Comparison of ENCODE assay signal across 20 mouse cellular contexts in the genomic region with DNA sequence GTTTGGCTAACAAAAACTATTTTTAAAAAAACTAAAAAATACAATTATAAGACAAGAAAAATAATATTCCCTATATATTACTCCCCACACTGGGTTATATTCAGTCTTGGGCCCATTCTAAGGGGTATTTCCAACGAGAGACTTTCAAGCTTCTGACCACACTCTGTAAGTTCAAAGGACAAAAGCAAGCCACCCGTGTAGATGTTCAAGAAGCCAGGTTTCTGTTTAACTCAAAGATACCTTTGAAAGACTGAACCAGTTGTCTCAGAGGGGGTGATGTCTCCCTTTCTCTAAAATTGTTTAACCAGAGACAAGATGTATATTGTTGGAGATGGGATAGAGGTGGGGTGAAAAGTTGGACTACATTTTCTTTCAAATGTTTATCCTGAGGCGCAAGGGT. TPM values are rescaled to one million over a fixed set of nuclear protein-coding genes. Genes with fewer than 3 reads are reported as not detected.
A peak's percentile ranks its signal among the peaks of the same experiment; 100 is the strongest.
DNase-seq lines count a peak whose midpoint lies in the region; ATAC-seq and TF ChIP-seq lines count a peak whose summit lies in the region.
"Had no signal": no experiment of that assay in that cellular context is flagged by ENCODE, and none has a peak within 500 bp of the region (broad histone marks: within the 10 kb centered on the region; RNA-seq: fewer than 3 reads in every experiment).

No protein-coding gene starts in this region.

- H3K9ac ChIP-seq in liver, embryonic 15.5 days, result no peak overlapping the region
- H3K9ac ChIP-seq: embryonic facial prominence, embryonic 13.5 days; forebrain, embryonic 15.5 days; heart, embryonic 12.5 days; hindbrain, embryonic 13.5 days; limb, embryonic 13.5 days; midbrain, embryonic 15.5 days had no signal

- no peak for TF ChIP-seq CTCF in thymus, adult 2 months (IDR thresholded peaks at IDR 0.05; ENCODE audit: borderline replicate concordance, control insufficient read depth, extremely low read depth, insufficient read depth, low read length, poor library complexity)

- DNase-seq in kidney, adult 9 months, result peak; percentile 66
- no peak for DNase-seq in kidney, postnatal 10 days
- DNase-seq in thymus, adult 2 months, result no peak
- no peak for DNase-seq in thymus, postnatal 25 days
- DNase-seq in cerebellum, postnatal 4 days (ENCODE audit: low spot score in 2 of 2), result no peak
- DNase-seq in urinary bladder, postnatal 14 days (ENCODE audit: low spot score), result no peak
- DNase-seq: cerebellum, postnatal 10 days; layer of hippocampus, postnatal 36 days; lung, postnatal 10 days; thymus, postnatal 4 days had no signal

- no peak overlapping the region for H3K4me3 ChIP-seq in thymus, adult 2 months (ENCODE audit: control insufficient read depth, insufficient read depth, low read length)
- no peak overlapping the region for H3K4me3 ChIP-seq in liver, embryonic 15.5 days (replicated peaks)
- H3K4me3 ChIP-seq: embryonic facial prominence, embryonic 13.5 days; forebrain, embryonic 15.5 days; heart, embryonic 12.5 days; hindbrain, embryonic 13.5 days; layer of hippocampus, adult 2 months; limb, embryonic 13.5 days; midbrain, embryonic 15.5 days; myocyte had no signal

- no peak for TF ChIP-seq POLR2A in thymus, adult 2 months (IDR thresholded peaks at IDR 0.05; ENCODE audit: control insufficient read depth, extremely low read depth, insufficient read depth, low read length, poor library complexity)

- H3K27ac ChIP-seq in thymus, adult 2 months (ENCODE audit: control insufficient read depth, insufficient read depth, low read length), result peak overlapping the region; percentile 19; the same call in 1 of the 2 replicates
- H3K27ac ChIP-seq in liver, embryonic 15.5 days (replicated peaks), result peak overlapping the region; percentile 86
- H3K27ac ChIP-seq: embryonic facial prominence, embryonic 13.5 days; forebrain, embryonic 15.5 days; hindbrain, embryonic 13.5 days; limb, embryonic 13.5 days; midbrain, embryonic 15.5 days had no signal

- H3K4me2 ChIP-seq in liver, embryonic 15.5 days, result peak overlapping the region; percentile 67; the same call in 1 of the 2 replicates
- H3K4me2 ChIP-seq: embryonic facial prominence, embryonic 13.5 days; forebrain, embryonic 15.5 days; hindbrain, embryonic 13.5 days; limb, embryonic 13.5 days; midbrain, embryonic 15.5 days had no signal

- 49% methylated on average over 3 of the region's 3 CpGs for WGBS in thymus, adult 2 months
- 62% methylated on average over 3 of the region's 3 CpGs for WGBS in liver, embryonic 15.5 days (ENCODE audit: insufficient replicate concordance)

- peaks cover 29% of the 10 kb centered on the region for H3K4me1 ChIP-seq in thymus, adult 2 months (replicated peaks; ENCODE audit: control insufficient read depth, insufficient read depth, low read length)
- H3K4me1 ChIP-seq in liver, embryonic 15.5 days (replicated peaks), result peaks cover 94% of the 10 kb centered on the region
- H3K4me1 ChIP-seq: forebrain, embryonic 15.5 days had no signal

- H3K9me3 ChIP-seq in liver, embryonic 15.5 days (replicated peaks), result no peaks in the 10 kb centered on the region
- H3K9me3 ChIP-seq: embryonic facial prominence, embryonic 13.5 days; forebrain, embryonic 15.5 days; heart, embryonic 12.5 days; hindbrain, embryonic 13.5 days; limb, embryonic 13.5 days; midbrain, embryonic 15.5 days had no signal

- H3K36me3 ChIP-seq in thymus, adult 2 months (ENCODE audit: control insufficient read depth, insufficient read depth, low read length), result peaks cover 8% of the 10 kb centered on the region
- H3K36me3 ChIP-seq in liver, embryonic 15.5 days (replicated peaks), result peaks cover 49% of the 10 kb centered on the region

- ATAC-seq in liver, embryonic 15.5 days (ENCODE audit: insufficient read depth), result no peak
- ATAC-seq: forebrain, embryonic 15.5 days; midbrain, embryonic 15.5 days had no signal

- H3K27me3 ChIP-seq in thymus, adult 2 months (ENCODE audit: control insufficient read depth, insufficient read depth, low read length), result no peaks in the 10 kb centered on the region
- H3K27me3 ChIP-seq in liver, embryonic 15.5 days, result no peaks in the 10 kb centered on the region
- H3K27me3 ChIP-seq: embryonic facial prominence, embryonic 13.5 days; forebrain, embryonic 15.5 days; heart, embryonic 12.5 days; hindbrain, embryonic 13.5 days; limb, embryonic 13.5 days; midbrain, embryonic 15.5 days had no signal

RNA-seq across cellular contexts. Expression of a gene that starts 16.6 kb away (rescaled TPM):
- polyA plus RNA-seq in thymus, adult 2 months (2012; rRNA removed), result 46.6 and 63.0 TPM in 2 replicates
- polyA plus RNA-seq in liver, embryonic 15.5 days (2015; fragmentation: Nextera tagmentation; extraction: Ambion mirVana), result 17.6 and 18.0 TPM in 2 replicates

RNA-seq across cellular contexts. Expression of a gene that starts 22.4 kb away (rescaled TPM):
- 22.5 and 25.7 TPM in 2 replicates for polyA plus RNA-seq in thymus, adult 2 months (2012; rRNA removed)
- polyA plus RNA-seq in liver, embryonic 15.5 days (2015; fragmentation: Nextera tagmentation; extraction: Ambion mirVana), result 719 and 785 TPM in 2 replicates

RNA-seq across cellular contexts. Expression of a gene that starts 38.3 kb away (rescaled TPM):
- 0.98 and 1.3 TPM in 2 replicates for polyA plus RNA-seq in thymus, adult 2 months (2012; rRNA removed)
- 5.9 and 6.1 TPM in 2 replicates for polyA plus RNA-seq in liver, embryonic 15.5 days (2015; fragmentation: Nextera tagmentation; extraction: Ambion mirVana)
- polyA plus RNA-seq: adrenal gland, adult 2 months; forebrain, embryonic 15.5 days had no signal

RNA-seq across cellular contexts. Expression of a gene that starts 47.0 kb away (rescaled TPM):
- polyA plus RNA-seq in thymus, adult 2 months (2012; rRNA removed), result 5.6 TPM in 2 replicates
- 0.03 and 0.05 TPM in 2 replicates for polyA plus RNA-seq in liver, embryonic 15.5 days (2015; fragmentation: Nextera tagmentation; extraction: Ambion mirVana)
- polyA plus RNA-seq: midbrain, embryonic 15.5 days had no signal

RNA-seq across cellular contexts. Expression of a gene that starts 49.9 kb away (rescaled TPM):
- polyA plus RNA-seq in thymus, adult 2 months (2012; rRNA removed), result 94.2 and 95.5 TPM in 2 replicates
- 33.7 and 40.6 TPM in 2 replicates for polyA plus RNA-seq in liver, embryonic 15.5 days (2015; fragmentation: Nextera tagmentation; extraction: Ambion mirVana)

Comparison
In these comparisons a context has a peak if more than half of its experiments do, and no peak if none do; other contexts are left out.
1. RNA of a gene that starts 22.4 kb away (polyA plus RNA-seq): 719 to 785 TPM in liver, embryonic 15.5 days; 22.5 to 25.7 TPM in thymus, adult 2 months; every median in the first group is over 10 times any median in the second.